Mouse (Mus musculus): ENCODE measurements around the gene Hoxd10.

DNA sequence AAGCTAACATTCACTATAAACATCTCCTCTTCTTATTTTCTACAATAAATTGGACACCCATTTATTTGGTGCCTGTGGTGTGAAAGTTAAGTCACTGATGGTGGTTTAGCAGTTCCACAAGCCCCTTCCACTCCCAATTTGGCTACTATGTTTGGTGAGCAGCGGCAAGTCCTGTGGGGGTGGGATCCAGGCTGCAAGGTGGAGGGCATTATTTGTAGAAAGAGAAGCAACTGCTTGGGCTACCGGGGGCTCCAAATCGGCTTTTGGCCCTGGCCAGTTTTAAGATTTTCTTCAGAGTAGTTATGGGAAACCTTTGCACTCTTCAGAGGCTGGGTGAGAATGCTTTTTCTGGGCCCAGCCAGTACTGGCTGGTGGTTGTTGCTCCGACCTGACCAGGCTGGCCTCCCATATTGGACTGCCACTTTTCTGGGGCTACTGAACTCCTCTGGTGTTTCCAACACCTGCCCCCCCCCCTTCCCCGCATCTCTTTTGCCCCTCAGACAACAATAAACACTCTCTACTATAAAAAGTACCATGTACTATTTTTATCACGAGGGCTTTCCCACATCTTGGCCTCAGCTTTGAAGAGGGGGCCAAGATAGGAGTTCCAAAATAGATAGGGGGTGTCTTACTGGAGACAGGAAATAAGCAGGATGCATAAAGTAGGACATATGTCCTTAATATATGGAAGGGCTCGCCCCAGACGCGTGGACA is 40.2 kb downstream of the Hoxd10 start:
- TF ChIP-seq CTCF (IDR thresholded peaks at IDR 0.05; ENCODE audit: low read depth) (no peak), EP300 (IDR thresholded peaks at IDR 0.05; ENCODE audit: low read depth) (no peak)
